Mouse (Mus musculus): ENCODE measurements at regions not wholly inside any gene's neighbourhood (a gene's known extent, or its start where the extent isn't known, plus 50 kb on each side); places are given as distances from the start of the nearest gene placed in this dataset.
A peak's percentile ranks its signal among the peaks of the same experiment; 100 is the strongest.

- Histone ChIP-seq H3K4me3 (replicated peaks) (no peak overlapping the region), H3K4me1 (no peaks in the 10 kb centered on the region), H3K9me3 (peaks cover 4% of the 10 kb centered on the region; the same call in 1 of the 2 replicates), H3K27me3 (replicated peaks) (no peaks in the 10 kb centered on the region), H3K36me3 (replicated peaks; ENCODE audit: low read length) (no peaks in the 10 kb centered on the region)
- TF ChIP-seq FLI1 (IDR thresholded peaks at IDR 0.05; ENCODE audit: low read length) (no peak), GATA1 (IDR thresholded peaks at IDR 0.05; ENCODE audit: borderline replicate concordance, low read length) (no peak)
These were observed 142.9 kb upstream of the Dpyd start for GRCm38 (mm10) chr3:118418981-118419380.

DNA sequence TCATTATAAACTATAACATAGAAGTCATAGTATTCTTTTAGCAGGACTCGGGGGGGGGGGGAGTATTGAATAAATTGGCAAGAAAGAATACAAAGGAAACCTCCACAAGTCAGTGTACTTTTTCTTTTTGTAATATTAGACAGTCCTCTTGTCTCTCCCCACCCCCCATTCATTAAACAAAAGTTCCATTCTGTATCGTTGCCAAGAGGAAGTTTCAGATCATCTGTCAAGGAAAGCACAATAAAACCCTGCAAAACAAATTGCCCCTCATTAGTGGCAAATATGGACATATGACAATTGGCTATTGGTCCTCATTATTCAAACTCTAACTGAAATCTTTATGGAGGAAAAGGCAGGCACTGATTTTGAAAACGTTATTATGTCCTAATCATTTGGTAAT is 140.2 kb upstream of the Dpyd start:
- Histone ChIP-seq H3K4me3 (replicated peaks) (no peak overlapping the region), H3K36me3 (replicated peaks; ENCODE audit: low read length) (no peaks in the 10 kb centered on the region), H3K9me3 (no peaks in the 10 kb centered on the region), H3K27me3 (replicated peaks) (no peaks in the 10 kb centered on the region), H3K4me1 (peaks cover 6% of the 10 kb centered on the region; the same call in 1 of the 2 replicates)
- no peak for TF ChIP-seq FLI1 (IDR thresholded peaks at IDR 0.05; ENCODE audit: low read length)

DNA sequence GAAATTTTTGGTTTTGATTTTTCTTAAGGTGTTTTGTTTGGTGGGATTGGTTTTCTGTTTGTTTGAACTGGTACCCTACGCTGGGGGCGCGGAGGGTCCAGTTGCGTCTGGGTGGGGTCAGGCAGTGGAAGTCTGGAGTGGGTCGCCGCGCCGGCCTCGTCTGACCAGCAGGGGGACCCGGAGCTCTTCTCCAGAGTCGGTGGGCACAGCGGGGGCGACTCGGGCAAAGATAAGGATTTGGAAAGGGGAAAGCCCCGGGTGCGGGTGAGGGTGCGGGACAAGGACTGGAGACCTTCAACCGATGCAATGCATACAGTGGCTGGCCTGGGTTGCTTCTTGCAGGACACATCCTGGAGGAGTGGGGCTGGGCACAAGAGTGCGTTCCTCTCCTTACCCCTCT is 136.2 kb upstream of the Dpyd start:
- no peak for TF ChIP-seq FLI1 (IDR thresholded peaks at IDR 0.05; ENCODE audit: low read length)
- TF ChIP-seq GATA1 (IDR thresholded peaks at IDR 0.05; ENCODE audit: borderline replicate concordance, low read length): no peak
- peak overlapping the region; percentile 59 for H3K4me3 ChIP-seq (replicated peaks)
- no peaks in the 10 kb centered on the region for H3K36me3 ChIP-seq (replicated peaks; ENCODE audit: low read length)
- peaks cover 11% of the 10 kb centered on the region for H3K4me1 ChIP-seq
- H3K27me3 ChIP-seq (replicated peaks): peaks cover 9% of the 10 kb centered on the region
- peaks cover 3% of the 10 kb centered on the region; the same call in 1 of the 2 replicates for H3K9me3 ChIP-seq

- peaks cover 7% of the 10 kb centered on the region; the same call in 1 of the 2 replicates for H3K9me3 ChIP-seq
- H3K4me3 ChIP-seq (replicated peaks): no peak overlapping the region
- H3K27me3 ChIP-seq (replicated peaks): peaks cover 22% of the 10 kb centered on the region
- H3K4me1 ChIP-seq: peaks cover 19% of the 10 kb centered on the region
- TF ChIP-seq GATA1 (IDR thresholded peaks at IDR 0.05; ENCODE audit: borderline replicate concordance, low read length): no peak
- TF ChIP-seq FLI1 (IDR thresholded peaks at IDR 0.05; ENCODE audit: low read length): no peak
- no peaks in the 10 kb centered on the region for H3K36me3 ChIP-seq (replicated peaks; ENCODE audit: low read length)
These were observed 133.4 kb upstream of the Dpyd start for GRCm38 (mm10) chr3:118428523-118428922.

DNA sequence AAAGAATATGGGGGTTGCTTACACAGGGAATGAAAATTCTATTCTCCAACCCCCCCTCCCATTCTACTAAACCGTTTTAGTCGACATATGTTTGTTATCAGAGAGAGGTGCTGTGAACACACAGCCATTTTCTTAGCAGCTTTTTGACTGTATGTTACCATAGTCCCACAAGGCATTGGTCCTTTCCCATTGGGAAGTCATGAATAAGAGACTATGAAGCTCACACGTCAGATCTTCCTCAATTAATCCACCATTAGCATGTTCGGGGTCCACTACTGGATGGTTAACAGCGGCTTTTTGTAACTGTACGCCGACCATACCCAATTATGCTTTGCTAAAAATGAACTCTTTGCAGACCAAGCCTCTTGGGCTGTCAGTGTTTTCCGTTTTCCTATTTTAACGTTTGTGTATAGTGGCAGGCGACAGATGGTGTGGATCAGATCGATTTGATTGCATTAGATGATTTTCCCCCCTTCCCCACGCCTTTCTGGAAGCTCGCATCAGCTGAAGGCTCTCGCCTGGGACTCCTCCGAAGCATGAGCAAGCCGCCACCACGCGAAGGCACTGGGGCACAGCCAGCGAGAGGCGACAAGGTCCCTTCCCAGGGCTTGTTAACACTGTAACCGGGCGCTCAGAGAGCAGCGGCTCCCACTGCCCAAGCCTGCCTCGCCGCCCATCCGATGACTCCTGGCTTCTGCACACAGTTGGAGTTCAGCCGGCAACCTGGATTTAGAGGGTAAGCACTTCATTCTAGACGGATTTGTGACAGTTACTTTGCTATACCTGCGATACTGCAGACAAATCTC is 131.9 kb upstream of the Dpyd start:
- Histone ChIP-seq H3K9me3 (peaks cover 12% of the 10 kb centered on the region; the same call in 1 of the 2 replicates), H3K4me3 (replicated peaks) (peak overlapping the region; percentile 5), H3K4me1 (peaks cover 22% of the 10 kb centered on the region), H3K27me3 (replicated peaks) (peaks cover 34% of the 10 kb centered on the region), H3K36me3 (replicated peaks; ENCODE audit: low read length) (no peaks in the 10 kb centered on the region)
- TF ChIP-seq GATA1 (IDR thresholded peaks at IDR 0.05; ENCODE audit: borderline replicate concordance, low read length) (no peak), FLI1 (IDR thresholded peaks at IDR 0.05; ENCODE audit: low read length) (no peak)

DNA sequence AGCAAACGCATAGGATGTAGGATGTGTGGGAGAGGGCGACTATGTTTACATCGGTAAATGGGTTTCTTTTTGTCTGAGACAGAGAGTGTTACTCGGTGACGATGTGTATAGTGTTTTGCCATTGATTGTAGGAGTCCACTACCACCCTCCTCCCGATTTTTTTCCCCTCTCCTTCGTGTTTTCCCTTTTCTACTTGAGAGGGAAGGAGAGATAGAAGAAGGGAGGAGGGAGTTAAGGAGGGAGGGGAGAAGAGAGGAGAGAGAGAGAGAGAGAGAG is 131.4 kb upstream of the Dpyd start:
- H3K9me3 ChIP-seq: peaks cover 12% of the 10 kb centered on the region; the same call in 1 of the 2 replicates
- no peak for TF ChIP-seq FLI1 (IDR thresholded peaks at IDR 0.05; ENCODE audit: low read length)
- TF ChIP-seq GATA1 (IDR thresholded peaks at IDR 0.05; ENCODE audit: borderline replicate concordance, low read length): no peak
- H3K4me3 ChIP-seq (replicated peaks): peak overlapping the region; percentile 5
- peaks cover 22% of the 10 kb centered on the region for H3K4me1 ChIP-seq
- H3K27me3 ChIP-seq (replicated peaks): peaks cover 39% of the 10 kb centered on the region
- no peaks in the 10 kb centered on the region for H3K36me3 ChIP-seq (replicated peaks; ENCODE audit: low read length)

GRCm38 (mm10) chr3:118431031-118431723 is 130.8 kb upstream of the Dpyd start:
- no peak for TF ChIP-seq FLI1 (IDR thresholded peaks at IDR 0.05; ENCODE audit: low read length)
- TF ChIP-seq GATA1 (IDR thresholded peaks at IDR 0.05; ENCODE audit: borderline replicate concordance, low read length): no peak
- H3K4me1 ChIP-seq: peaks cover 17% of the 10 kb centered on the region
- peaks cover 40% of the 10 kb centered on the region for H3K27me3 ChIP-seq (replicated peaks)
- peak overlapping the region; percentile 62 for H3K4me3 ChIP-seq (replicated peaks)
- H3K9me3 ChIP-seq: peaks cover 12% of the 10 kb centered on the region; the same call in 1 of the 2 replicates
- H3K36me3 ChIP-seq (replicated peaks; ENCODE audit: low read length): no peaks in the 10 kb centered on the region

GRCm38 (mm10) chr3:118433441-118434021 is 128.4 kb upstream of the Dpyd start:
- peaks cover 16% of the 10 kb centered on the region for H3K4me1 ChIP-seq
- no peaks in the 10 kb centered on the region for H3K36me3 ChIP-seq (replicated peaks; ENCODE audit: low read length)
- peaks cover 40% of the 10 kb centered on the region for H3K27me3 ChIP-seq (replicated peaks)
- TF ChIP-seq FLI1 (IDR thresholded peaks at IDR 0.05; ENCODE audit: low read length): no peak
- no peak for TF ChIP-seq GATA1 (IDR thresholded peaks at IDR 0.05; ENCODE audit: borderline replicate concordance, low read length)
- peaks cover 12% of the 10 kb centered on the region; the same call in 1 of the 2 replicates for H3K9me3 ChIP-seq
- H3K4me3 ChIP-seq (replicated peaks): peak overlapping the region; percentile 72

- peaks cover 16% of the 10 kb centered on the region for H3K4me1 ChIP-seq
- peaks cover 12% of the 10 kb centered on the region; the same call in 1 of the 2 replicates for H3K9me3 ChIP-seq
- H3K27me3 ChIP-seq (replicated peaks): peaks cover 40% of the 10 kb centered on the region
- peak overlapping the region; percentile 62 for H3K4me3 ChIP-seq (replicated peaks)
- H3K36me3 ChIP-seq (replicated peaks; ENCODE audit: low read length): no peaks in the 10 kb centered on the region
- TF ChIP-seq FLI1 (IDR thresholded peaks at IDR 0.05; ENCODE audit: low read length): no peak
- TF ChIP-seq GATA1 (IDR thresholded peaks at IDR 0.05; ENCODE audit: borderline replicate concordance, low read length): no peak
These were observed 127.6 kb upstream of the Dpyd start for GRCm38 (mm10) chr3:118434311-118434710.

GRCm38 (mm10) chr3:118434847-118435246 is 127.1 kb upstream of the Dpyd start:
- H3K27me3 ChIP-seq (replicated peaks): peaks cover 39% of the 10 kb centered on the region
- no peak overlapping the region for H3K4me3 ChIP-seq (replicated peaks)
- H3K9me3 ChIP-seq: peaks cover 12% of the 10 kb centered on the region; the same call in 1 of the 2 replicates
- H3K36me3 ChIP-seq (replicated peaks; ENCODE audit: low read length): no peaks in the 10 kb centered on the region
- TF ChIP-seq FLI1 (IDR thresholded peaks at IDR 0.05; ENCODE audit: low read length) (no peak), GATA1 (IDR thresholded peaks at IDR 0.05; ENCODE audit: borderline replicate concordance, low read length) (no peak)
- peaks cover 16% of the 10 kb centered on the region for H3K4me1 ChIP-seq

All from megakaryocyte, embryonic 14.5 days (primary cell).